Mouse (Mus musculus) right cerebral cortex, postnatal 36 days (tissue): ENCODE results near the gene Ly75.

Experiments
- DNase-seq, 2 experiments: peaks; one replicate each; pipeline ENCODE4 v3.0.0; 2022; ENCODE audit warnings: low spot score in 2 of 2, mixed read lengths in 1 of 2

The Ly75 gene

GRCm38 (mm10) chr2:60375126-60375525 is 8.0 kb downstream of the Ly75 start:
- DNase-seq = no peak

DNA sequence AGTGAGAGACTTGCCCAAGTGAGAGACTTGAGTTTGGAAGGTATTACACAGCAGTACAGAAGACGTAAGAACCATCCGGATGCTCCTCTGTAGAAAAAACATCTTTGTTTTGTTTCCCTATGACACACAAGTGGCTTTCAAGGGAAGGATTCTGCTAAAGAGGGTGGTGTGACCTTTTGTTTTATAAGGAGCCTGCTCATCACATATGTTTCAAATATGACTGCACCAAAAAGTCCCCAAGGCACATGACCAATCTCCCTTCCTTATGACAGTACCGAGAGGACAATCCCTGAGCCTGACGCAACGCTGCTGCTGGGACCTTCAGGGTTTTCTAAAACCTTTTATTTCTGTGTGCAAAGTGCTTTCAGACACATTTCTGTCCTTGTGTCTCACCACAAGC is 12.9 kb downstream of the Ly75 start:
- DNase-seq = no peak

- DNase-seq = no peak
These were observed 13.6 kb downstream of the Ly75 start for GRCm38 (mm10) chr2:60369454-60369853.

GRCm38 (mm10) chr2:60367871-60368270 is 15.2 kb downstream of the Ly75 start:
- DNase-seq = no peak

DNA sequence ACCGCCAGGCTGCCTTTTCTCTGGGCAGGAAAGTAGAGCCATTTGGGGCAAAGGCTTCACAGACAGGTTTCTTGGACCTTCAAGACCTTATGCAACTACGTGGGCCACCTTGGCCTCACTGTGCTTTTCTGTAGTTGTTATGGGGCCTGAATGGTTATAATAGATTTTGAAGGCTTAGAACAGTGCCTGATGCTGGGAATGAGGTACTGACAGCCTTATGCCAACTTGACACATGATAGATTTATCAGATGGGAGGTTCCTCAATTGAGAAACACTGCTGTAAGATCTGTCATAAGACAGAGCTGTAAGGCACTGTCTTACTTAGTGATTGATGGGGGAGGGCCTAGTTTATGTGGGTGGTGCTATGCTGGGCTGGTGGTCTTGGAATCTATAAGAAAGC is 15.9 kb downstream of the Ly75 start:
- no peak for DNase-seq

GRCm38 (mm10) chr2:60365820-60366610 is 17.1 kb downstream of the Ly75 start:
- DNase-seq = no peak

DNA sequence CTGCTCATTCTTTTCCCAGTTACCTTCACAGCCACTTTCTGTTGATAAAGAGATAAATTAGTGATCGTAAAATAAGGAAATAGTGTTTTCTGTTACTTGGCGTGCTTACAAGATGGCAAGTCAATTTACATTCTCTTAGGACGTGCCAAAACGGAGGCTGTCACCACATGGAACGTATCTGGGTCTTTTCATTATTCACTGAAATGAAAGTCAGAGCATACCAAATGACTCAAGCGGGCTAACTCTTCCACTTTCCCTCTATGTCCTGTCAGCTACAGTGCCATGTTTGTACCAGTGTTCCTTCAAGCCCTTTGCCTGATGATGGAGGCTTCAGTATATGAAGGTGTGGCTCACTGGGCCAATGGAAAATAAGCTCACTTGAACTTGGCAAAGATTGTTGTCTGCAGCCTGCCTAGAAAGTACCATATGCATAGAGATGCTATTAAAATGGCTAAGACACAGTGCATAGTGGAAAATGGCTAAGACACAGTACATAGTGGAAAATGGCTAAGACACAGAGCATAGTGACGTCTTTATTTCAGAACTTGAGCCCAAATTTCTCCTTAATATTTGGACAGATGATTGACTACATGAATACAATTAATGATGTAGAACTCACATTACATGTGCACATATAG is 17.8 kb downstream of the Ly75 start:
- no peak for DNase-seq

- DNase-seq = no peak
These were observed 21.0 kb downstream of the Ly75 start for GRCm38 (mm10) chr2:60362146-60362545.

- DNase-seq = no peak
These were observed 23.3 kb downstream of the Ly75 start for GRCm38 (mm10) chr2:60359796-60360195.

DNA sequence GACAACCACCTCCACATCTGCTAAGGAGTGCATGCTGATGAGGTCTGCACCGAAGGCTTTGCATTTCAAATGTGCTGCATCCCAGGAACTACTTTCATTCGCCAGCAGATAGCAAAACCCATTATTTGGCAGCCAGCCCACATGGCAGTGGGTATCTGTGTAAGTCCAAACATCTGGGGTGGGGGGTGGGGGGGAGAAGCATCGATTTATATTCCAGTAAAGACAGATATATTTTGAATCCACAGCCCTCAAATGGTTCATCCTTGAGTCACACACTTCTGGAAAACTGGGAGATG is 27.8 kb downstream of the Ly75 start:
- DNase-seq = no peak

GRCm38 (mm10) chr2:60354541-60355387 is 28.3 kb downstream of the Ly75 start:
- no peak for DNase-seq

- no peak for DNase-seq
These were observed 30.8 kb downstream of the Ly75 start for GRCm38 (mm10) chr2:60352296-60352695.

DNA sequence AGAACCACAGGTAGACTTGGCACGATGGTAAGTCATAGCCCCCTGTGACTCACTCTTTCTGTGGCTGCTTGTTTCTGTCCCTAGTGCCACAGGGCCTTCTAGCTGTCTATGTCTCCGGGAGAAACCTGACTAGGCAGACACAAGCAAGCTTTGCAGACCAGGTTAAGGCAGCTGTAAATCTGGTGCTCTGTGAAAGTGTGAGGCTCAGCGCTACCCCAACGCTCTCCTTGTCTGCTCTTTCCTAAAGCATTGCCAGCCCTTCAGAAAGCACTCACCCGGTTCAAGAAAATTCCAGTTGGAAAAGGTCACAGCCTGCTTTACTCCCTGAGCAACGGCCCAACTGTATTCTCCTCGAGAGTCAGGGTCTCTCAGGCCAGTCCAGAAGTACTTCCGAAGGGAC is 31.3 kb downstream of the Ly75 start:
- DNase-seq = no peak

GRCm38 (mm10) chr2:60347875-60348274 is 35.2 kb downstream of the Ly75 start:
- no peak for DNase-seq

GRCm38 (mm10) chr2:60346531-60346930 is 36.6 kb downstream of the Ly75 start:
- no peak for DNase-seq

GRCm38 (mm10) chr2:60345717-60346116 is 37.4 kb downstream of the Ly75 start:
- DNase-seq = no peak

- DNase-seq = no peak
These were observed 39.4 kb downstream of the Ly75 start for GRCm38 (mm10) chr2:60343607-60344289.

DNA sequence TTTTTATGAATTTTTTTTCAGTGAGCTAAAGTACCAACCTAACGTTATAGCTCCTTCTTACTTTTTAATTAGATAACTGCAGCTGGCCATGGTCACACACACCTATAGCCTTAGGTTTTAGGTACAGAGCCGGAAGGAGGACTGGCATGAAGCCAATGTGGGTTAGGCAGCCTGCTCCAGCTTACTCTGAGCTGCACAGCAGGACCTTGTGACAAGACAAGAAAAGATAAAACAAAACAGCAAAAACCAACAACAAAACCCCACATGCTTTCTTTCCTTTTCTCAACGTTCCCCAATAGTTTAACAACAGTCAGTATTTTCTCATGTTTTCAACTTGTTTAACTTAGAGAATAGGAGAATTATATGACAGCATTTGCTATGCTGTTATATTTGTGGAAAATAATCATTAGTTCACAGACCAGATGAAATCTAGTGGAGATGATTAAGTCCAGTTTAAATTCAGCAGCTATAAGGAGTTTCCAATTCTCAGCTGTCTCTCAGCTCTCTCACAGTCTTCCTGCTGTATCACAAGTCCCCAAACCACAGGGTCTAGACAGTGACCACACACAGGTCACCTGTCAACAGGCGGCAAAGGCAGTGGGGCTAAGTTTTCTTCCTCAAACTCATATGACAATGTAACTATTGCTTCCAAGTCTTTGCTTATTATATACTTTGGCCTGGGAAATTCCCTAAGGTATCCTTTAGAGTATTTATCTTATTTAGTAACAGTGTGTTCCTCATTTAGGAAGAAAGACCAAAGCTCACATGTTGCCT is 40.8 kb downstream of the Ly75 start:
- no peak for DNase-seq

DNA sequence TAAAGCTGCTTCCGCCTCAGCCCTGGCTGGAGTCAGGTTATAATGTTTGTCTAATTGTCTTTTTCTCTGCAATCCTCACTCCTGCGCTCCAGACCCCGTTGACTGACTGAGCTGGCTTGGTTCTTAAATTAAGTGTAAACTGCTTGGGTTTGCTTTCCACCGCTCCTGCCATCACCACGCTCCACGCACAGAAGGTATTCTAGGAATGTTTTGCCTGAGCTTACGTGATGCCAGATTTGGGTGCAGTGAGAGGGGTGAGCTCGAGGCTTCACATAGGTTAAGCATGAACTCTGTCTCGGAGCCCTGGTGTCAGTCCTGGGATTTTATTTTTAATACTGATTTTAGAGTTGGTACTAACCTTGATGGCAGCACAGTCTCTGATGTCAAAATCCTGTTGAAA is 45.2 kb downstream of the Ly75 start:
- no peak for DNase-seq

GRCm38 (mm10) chr2:60328641-60329040 is 54.5 kb downstream of the Ly75 start:
- DNase-seq = no peak

DNA sequence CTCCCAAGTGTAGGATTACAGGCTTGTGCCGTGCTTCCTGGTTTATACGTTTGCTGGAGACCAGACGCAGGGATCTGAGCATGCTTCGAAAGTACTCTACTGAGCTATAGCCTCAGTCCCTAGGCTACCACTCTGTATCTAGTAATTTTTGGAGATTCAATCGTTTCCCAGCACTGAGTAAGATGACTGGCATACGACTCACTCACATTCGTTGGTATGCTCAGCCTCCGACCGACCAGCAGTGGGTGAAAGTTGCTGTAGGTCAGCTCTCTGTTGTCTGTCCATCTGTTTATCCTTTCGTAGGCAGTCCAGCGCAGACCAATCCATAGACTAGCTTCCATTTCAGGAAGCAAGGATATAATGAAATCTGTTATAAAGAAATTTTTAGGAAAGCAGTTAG is 55.5 kb downstream of the Ly75 start:
- DNase-seq = no peak
